Mouse (Mus musculus): ENCODE measurements around the gene Fyn.

Fyn gene

GRCm38 (mm10) chr10:39450356-39450755 is 81.7 kb downstream of the Fyn start:
- no peak for DNase-seq

- DNase-seq = no peak
Observed at GRCm38 (mm10) chr10:39451065-39451464, 82.4 kb downstream of the Fyn start.

- DNase-seq = no peak
Observed at GRCm38 (mm10) chr10:39451918-39452624, 83.4 kb downstream of the Fyn start.

GRCm38 (mm10) chr10:39455344-39455743 is 86.7 kb downstream of the Fyn start:
- no peak for DNase-seq

DNA sequence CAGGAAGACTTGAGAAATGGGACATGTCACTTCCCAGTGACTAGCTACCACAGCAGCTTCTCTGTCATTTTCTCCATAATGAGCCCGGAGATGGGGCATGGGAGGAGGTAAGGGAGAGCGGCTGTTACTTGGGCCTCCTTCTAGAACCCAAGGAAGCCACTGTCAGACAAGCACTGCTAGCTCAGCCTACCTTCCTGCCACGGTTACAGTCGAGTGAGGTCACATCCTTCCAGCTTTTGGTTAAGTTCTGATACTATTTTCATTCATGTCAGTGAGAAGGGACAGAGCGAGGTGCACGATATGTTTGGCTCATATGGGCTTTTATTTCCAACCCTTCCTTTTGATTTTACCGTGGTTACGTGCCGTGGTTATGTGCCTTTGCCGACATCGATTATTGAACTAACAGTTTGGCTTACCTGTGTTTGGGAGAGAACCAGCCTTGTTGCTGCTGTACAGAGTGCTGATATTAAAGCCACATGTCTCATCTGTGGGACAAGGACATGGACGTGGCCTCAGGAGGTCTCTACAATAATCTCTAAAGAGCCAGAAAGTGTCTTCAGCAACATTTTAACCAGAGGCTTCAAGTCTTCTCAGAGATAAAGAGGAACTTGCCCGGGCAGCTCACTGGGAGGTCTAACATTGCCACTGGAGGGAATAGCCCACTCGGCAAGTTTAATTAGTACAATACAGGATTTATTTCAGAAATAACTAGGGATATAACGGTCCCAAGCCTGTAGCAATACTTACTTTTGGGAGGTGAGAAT is 87.4 kb downstream of the Fyn start:
- no peak for DNase-seq

- no peak for DNase-seq
Observed at GRCm38 (mm10) chr10:39456776-39457175, 88.1 kb downstream of the Fyn start.

GRCm38 (mm10) chr10:39457281-39457680 is 88.6 kb downstream of the Fyn start:
- DNase-seq = no peak

DNA sequence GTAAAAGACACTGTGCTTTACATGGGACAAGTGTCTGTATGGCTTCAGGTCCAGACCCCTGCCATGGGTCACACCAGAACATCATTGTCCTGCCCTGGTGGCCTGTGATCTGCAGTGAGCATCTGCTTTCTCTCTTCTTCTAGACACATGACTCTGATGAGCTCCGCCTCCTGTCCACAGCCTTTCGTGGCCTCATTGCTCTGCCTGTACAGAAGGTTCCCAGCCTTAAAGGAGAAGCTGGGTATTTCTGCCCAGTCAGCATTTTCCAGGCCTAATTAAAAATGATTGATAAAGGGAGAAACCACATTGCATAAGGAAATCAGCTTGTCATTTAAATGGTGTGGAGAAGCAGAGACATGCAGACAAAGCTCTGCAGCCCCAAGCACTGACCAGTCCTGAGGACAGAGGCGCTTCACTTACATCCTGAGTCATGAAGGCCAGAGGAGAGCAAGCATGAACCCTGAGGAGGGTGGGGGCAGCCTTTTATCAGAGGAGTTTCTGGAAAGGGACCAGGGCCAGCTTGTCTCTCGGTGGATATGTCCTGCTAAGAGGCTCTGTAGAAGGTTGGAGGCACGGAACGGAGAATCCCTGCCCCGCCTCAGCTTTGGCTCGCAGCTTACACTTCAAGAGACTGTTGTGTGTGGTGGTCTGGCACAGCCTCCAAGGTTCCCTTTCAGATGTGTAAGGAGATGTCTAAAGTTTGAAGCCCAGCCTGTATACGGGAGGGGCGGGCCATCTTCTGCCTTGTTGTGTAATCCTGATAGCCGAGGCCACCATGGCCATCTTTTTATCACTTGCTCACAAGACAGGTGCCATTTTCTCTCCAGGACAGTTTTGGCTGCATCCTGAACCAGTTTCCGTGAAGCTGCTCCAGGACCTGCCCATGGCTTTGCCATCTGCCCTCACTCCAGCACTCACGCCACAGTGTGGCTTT is 90.4 kb downstream of the Fyn start:
- no peak for DNase-seq

DNA sequence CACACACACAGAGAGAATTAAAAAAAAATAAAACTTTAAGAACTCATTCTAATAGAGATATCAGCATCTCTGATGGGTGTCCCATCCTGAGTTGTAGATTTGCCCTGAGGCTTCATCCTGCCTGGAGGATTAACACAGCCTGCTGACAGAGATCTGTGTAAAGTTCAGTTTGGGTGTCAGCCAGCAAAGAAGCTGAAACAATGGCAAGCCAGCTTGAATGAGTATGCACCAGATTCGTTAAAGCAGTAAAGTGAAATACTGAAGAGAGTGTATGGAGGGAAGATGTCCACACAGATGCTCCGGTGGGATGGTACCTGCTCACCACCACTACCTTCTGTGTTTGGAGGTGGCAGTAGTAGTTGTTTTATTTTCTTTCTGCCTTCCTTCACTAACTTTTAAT is 92.0 kb downstream of the Fyn start:
- DNase-seq = no peak

DNA sequence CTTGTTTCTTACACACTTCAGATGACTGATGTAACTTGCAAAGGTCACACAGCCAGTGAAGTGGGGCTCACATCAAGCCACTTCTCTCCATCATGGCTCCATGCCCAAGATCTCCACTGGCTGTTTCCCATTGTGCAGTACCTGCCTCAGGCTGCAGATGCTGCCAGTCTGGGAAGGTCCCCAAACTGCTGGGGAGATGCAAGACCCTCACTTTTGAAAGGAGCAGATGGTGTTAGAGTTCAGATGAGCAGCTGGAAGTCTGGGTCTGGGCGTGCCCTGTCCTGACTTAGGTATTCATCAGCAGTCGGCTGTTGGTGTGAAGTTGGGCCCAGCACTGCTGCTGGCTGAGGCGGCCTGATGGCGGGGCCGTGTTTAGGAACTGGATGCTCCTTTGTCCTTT is 93.3 kb downstream of the Fyn start:
- no peak for DNase-seq

DNA sequence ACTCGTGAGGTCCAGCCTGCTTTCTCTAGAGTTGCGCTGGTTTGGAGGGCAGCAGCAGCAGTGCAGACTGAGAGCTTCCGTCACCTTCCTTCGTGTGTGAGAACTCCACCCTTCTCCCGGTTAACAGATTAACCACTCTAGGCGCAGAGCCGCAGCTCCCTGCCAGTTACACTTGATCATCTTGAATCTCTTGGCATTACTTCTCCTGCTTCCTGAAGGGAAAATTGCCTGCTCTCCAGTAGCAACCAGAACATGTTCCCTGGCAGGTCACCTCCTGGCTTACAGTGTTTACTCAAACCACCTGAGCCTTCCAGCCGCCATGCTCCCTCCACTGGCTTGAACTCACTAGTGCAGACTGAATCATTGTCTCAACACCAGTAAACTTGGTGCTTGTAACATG is 94.1 kb downstream of the Fyn start:
- no peak for DNase-seq

DNA sequence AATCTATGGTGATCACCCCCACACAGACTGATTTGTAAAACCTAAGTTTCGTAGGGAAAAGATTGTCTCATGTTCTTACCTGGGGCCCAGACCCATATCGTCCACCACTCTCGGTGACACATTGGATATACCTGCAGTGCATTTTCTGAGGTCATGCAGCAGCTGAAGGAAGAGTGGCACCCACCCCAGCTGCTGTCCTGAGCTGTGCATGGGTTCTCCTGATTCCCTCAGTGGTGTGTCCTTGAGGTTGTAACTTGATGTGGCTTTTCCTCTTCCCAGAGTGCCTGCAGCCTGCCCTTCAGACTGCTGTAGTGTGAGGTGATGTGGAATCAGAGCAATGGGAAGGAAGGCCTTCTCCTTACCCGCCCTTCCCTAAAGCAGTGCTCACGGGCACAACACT is 95.7 kb downstream of the Fyn start:
- no peak for DNase-seq

DNA sequence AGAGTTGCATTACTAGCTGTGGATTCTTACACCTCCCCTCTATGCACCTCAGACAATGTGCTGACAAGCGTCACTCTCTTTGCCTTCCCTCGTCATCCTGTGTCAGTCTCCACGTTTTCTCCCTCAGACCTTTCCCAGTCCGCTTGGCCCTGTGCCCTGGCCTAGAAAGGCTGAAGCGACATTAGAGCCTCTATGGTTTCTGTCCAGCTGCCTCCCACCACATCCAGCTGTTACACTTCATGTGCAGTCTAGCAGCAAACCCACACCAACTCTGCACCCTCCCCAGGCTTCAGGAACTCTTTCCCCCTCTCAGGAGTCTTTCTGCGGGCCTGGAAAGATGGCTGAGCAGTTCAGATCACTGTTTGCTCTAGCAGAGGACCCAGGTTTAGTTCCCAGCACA is 98.7 kb downstream of the Fyn start:
- DNase-seq = no peak

DNA sequence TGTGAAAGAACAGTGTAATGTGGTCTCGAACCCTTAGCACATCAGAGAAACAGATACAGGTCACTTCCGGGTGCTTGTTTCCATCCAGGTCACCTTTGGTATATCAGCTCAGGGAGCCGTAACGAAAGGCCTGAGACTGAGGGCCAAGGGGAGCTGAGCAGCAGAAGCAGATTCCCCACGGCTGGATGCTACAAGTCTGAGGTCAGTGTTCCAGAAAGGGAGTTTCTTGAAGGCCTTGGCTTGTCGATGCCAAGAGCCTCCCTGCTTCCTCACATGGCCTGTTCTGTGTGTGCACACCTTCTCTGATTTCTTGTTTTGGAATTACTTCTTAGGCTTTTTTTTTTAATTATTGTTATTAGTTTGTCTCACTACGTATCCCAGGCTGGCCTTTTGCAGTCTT is 99.2 kb downstream of the Fyn start:
- DNase-seq = no peak

DNA sequence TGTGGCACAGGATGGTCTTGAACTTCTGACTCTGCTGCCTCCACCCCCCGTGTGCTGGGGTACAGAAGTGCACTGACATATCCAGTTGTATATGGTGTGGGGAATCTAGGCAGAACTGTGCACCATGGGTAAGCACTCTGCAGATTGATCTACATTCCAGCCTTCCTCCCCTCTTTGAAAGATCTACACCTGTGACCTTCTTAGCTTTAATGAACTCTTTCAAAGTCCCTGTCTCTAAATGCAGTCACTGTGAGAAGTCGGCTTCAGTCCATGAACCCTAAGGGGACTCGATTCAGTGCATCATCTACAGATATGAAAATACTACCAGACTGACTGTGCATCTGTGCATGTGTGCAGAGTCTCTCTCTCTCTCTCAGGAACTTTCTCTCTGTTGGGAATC is 99.9 kb downstream of the Fyn start:
- no peak for DNase-seq

GRCm38 (mm10) chr10:39469341-39469740 is 100.7 kb downstream of the Fyn start:
- DNase-seq = no peak

DNA sequence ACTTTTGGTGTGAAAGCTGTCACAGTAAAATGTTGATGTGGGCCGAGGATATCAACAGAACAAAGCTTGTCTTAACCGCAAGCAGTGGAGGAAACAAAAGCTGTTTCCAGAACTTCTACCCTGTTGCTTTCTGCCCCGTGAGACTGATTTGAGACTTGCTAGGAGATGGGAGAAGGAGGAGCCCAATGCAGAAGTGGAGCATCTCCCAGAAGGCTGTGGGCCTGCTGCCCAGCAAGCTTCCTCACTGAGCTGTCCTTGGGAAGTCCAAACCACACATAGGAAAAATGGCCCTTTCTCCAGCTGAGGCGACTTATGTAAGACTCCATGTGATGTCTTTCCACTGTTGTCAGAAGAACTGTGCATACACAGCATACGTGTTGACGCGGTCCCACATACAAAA is 101.7 kb downstream of the Fyn start:
- no peak for DNase-seq

- no peak for DNase-seq
Observed at GRCm38 (mm10) chr10:39471040-39471713, 102.5 kb downstream of the Fyn start.

DNA sequence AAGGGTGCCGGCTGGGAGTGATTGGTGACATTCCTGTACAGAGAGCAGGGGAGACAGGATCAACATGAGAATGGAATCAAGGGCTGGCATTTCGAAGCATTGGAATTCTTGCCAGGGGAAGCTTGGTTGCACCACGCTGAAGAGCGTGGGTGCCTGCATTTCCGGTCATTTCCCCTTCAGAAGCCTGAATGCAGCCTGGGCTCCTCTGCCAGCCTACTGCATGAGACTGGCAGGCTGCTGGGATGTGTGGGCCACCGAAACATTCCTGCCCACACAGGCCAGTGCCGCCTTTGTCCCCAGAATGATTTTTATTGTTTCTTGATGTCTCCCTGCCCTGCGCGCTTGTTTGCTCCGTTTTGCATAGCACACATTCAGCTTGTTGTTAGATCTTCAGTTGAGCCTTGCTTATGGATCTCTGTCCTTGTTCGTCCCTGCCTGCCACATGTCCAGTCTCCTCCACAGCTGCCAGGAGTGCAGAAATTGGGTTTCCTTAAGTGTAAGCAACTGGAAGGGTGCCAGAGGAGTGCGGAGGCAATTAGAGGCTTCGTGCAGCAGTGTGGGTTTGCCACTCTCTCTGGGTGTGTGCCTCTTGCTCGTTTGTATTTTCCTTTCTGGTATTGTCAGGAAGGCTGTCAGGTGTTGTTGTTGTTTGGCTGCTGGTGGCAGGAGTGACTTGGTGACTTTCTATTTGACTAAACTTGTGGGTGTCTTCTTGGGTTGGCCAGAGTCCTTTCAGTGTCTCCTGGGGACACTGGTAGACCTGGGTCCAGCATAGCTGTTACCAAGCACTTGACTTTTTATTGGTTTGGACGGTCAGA is 103.3 kb downstream of the Fyn start:
- DNase-seq = no peak

- DNase-seq = no peak
Observed at GRCm38 (mm10) chr10:39472923-39473322, 104.3 kb downstream of the Fyn start.

GRCm38 (mm10) chr10:39479361-39479760 is 110.7 kb downstream of the Fyn start:
- no peak for DNase-seq

DNA sequence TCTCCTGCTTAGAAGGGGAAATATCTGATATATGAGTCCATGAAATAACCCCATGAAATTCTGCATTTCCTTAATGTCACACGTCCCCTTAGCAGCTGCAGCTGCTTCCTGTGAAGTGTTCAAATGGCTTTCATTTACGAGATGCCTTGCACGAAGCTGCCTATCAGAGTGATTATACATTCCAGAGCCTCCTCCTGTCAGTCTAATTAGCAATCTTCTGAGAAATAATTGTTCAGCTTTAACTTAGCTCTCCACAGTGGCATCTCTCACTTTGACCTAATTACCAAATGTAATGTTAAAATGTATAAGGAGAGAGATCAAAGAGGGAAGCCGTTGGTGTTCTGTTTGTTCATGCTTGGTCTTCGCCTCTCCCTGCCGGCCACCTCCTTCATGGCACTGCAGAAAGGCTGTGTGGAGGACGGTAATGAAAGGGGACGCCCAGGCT is 115.7 kb downstream of the Fyn start:
- no peak for DNase-seq

Data from spleen, adult 18-20 months (tissue).